Mouse (Mus musculus) urinary bladder, postnatal 4 days (tissue): ENCODE data around the gene Fgf4.

Source experiments
- DNase-seq, 2 experiments: peaks; one replicate each; pipeline ENCODE4 v3.0.0; 2021 to 2022; ENCODE audit warnings: low spot score in 2 of 2

Gene Fgf4

GRCm38 (mm10) chr7:144912897-144913296 is 65.7 kb downstream of the Fgf4 start:
- no peak for DNase-seq

GRCm38 (mm10) chr7:144914296-144914947 is 67.3 kb downstream of the Fgf4 start:
- no peak for DNase-seq
